Mouse (Mus musculus) neural tube, embryonic 11.5 days (tissue): ENCODE results near the gene Ccdc97. TPM values are rescaled to one million over a fixed set of nuclear protein-coding genes. Genes with fewer than 3 reads are reported as not detected.

Source experiments
- ATAC-seq: fragments of 200-750 bp; cut with Nextera tagmentation; 2 replicates; pipeline ENCODE4 v1.8.0; 2017; ENCODE audit warnings: moderate number of reproducible peaks, mild to moderate bottlenecking, moderate TSS enrichment, moderate library complexity; ENCODE audit not compliant: insufficient read depth, low FRiP score, low TSS enrichment
- DNase-seq: peaks from one replicate; pipeline ENCODE4 v3.0.0-alpha.2; 2015; ENCODE audit warnings: low spot score
- H3K27ac ChIP-seq: fragments of 300-500 bp; sonication (generic); 2 replicates; pipeline ENCODE4 v1.5.1; 2014; ENCODE audit warnings: low read depth, mild to moderate bottlenecking, low read length
- H3K27me3 ChIP-seq: fragments of 300-500 bp; sonication (generic); 2 replicates; pipeline ENCODE4 v1.6.1; 2014; ENCODE audit warnings: mild to moderate bottlenecking, low read length, mixed read lengths; ENCODE audit not compliant: control insufficient read depth, insufficient read depth
- H3K36me3 ChIP-seq: fragments of 300-500 bp; sonication (generic); 2 replicates; pipeline ENCODE4 v1.6.1; 2014; ENCODE audit warnings: mild to moderate bottlenecking, low read length, moderate library complexity, mixed read lengths; ENCODE audit not compliant: control insufficient read depth, insufficient read depth
- H3K4me1 ChIP-seq: fragments of 300-500 bp; sonication (generic); 2 replicates; pipeline ENCODE4 v1.6.1; 2014; ENCODE audit warnings: low read length, mixed read lengths; ENCODE audit not compliant: control insufficient read depth, insufficient read depth
- H3K4me2 ChIP-seq: fragments of 300-500 bp; sonication (generic); 2 replicates; pipeline ENCODE4 v1.6.1; 2014; ENCODE audit warnings: low read depth, mild to moderate bottlenecking, moderate library complexity
- H3K4me3 ChIP-seq: fragments of 300-500 bp; sonication (generic); 2 replicates; pipeline ENCODE4 v1.5.1; 2014; ENCODE audit warnings: low read depth, low read length
- H3K9ac ChIP-seq: fragments of 300-500 bp; sonication (generic); 2 replicates; pipeline ENCODE4 v1.6.1; 2014; ENCODE audit warnings: mild to moderate bottlenecking, low read length
- H3K9me3 ChIP-seq: fragments of 300-500 bp; sonication (generic); 2 replicates; pipeline ENCODE4 v1.6.1; 2016; ENCODE audit warnings: low read length; ENCODE audit not compliant: control insufficient read depth
- WGBS: fragments of 180-500 bp; shearing (Covaris S2); extraction: QIAGEN DNeasy Blood & Tissue Kit; methylation state at CpG from one replicate; pipeline ENCODE4 v1.1.7; 2014; 5-methylcytosine and 5-hydroxymethylcytosine counted together
- polyA plus RNA-seq: library from polyadenylated mRNA; unstranded; fragments of >200 nt; fragmentation: Nextera tagmentation; extraction: Ambion mirVana; gene quantifications from 2 replicates; pipeline ENCODE4 v1.2.1, GENCODE M21; 2014

Gene Ccdc97
- polyA plus RNA-seq, 1 experiment from 2014 or later, result 39.5 TPM

- H3K4me3 ChIP-seq, result peak within 1 kb of the TSS; percentile 26
- ATAC-seq (no peak), DNase-seq (no peak)
- peak within 1 kb of the TSS; percentile 43 for H3K4me2 ChIP-seq
- peaks cover 28% of the 10 kb centered on the region for H3K27me3 ChIP-seq
- no peaks in the 10 kb centered on the region for H3K4me1 ChIP-seq
- H3K9me3 ChIP-seq, result no peaks in the 10 kb centered on the region
- peak within 1 kb of the TSS; percentile 22; the same call in 1 of the 2 replicates for H3K9ac ChIP-seq
- no peak within 1 kb of the TSS for H3K27ac ChIP-seq
- 4% methylated on average over 29 of the region's 29 CpGs for WGBS
- H3K36me3 ChIP-seq, result no peaks in the 10 kb centered on the region
Measured at GRCm38 (mm10) chr7:25674719-25675300, 44.1 kb downstream of the Ccdc97 start, which contains the start of gene Tmem91. Gene Tmem91, minus strand, starts transcription at chr7:25675166.

- H3K4me2 ChIP-seq, result no peak overlapping the region
- no peak for ATAC-seq
Measured at GRCm38 (mm10) chr7:25674297-25674696, 44.6 kb downstream of the Ccdc97 start.

GRCm38 (mm10) chr7:25672442-25672841 lies 46.4 kb downstream of the Ccdc97 start:
- no peak overlapping the region for H3K9ac ChIP-seq
- peaks cover 28% of the 10 kb centered on the region for H3K27me3 ChIP-seq
- H3K4me3 ChIP-seq, result no peak overlapping the region
- no peaks in the 10 kb centered on the region for H3K4me1 ChIP-seq
- no peaks in the 10 kb centered on the region for H3K36me3 ChIP-seq
- ATAC-seq (no peak), DNase-seq (no peak)
- no peak overlapping the region for H3K4me2 ChIP-seq
- WGBS, result 54% methylated on average over 4 of the region's 4 CpGs
- H3K27ac ChIP-seq, result no peak overlapping the region
- no peaks in the 10 kb centered on the region for H3K9me3 ChIP-seq

More at GRCm38 (mm10) chr7:25674297-25674696, 44.6 kb downstream of the Ccdc97 start:
- Histone ChIP-seq H3K9ac (no peak overlapping the region), H3K4me3 (peak overlapping the region; percentile 26; the same call in 1 of the 2 replicates), H3K36me3 (no peaks in the 10 kb centered on the region), H3K27me3 (peaks cover 28% of the 10 kb centered on the region), H3K27ac (no peak overlapping the region), H3K4me1 (no peaks in the 10 kb centered on the region), H3K9me3 (no peaks in the 10 kb centered on the region)
- DNase-seq, result no peak
- 32% methylated on average over 9 of the region's 9 CpGs for WGBS

- Histone ChIP-seq H3K36me3 (no peaks in the 10 kb centered on the region), H3K4me1 (no peaks in the 10 kb centered on the region), H3K4me3 (no peak overlapping the region), H3K9ac (no peak overlapping the region), H3K27ac (no peak overlapping the region), H3K9me3 (no peaks in the 10 kb centered on the region), H3K27me3 (peaks cover 28% of the 10 kb centered on the region), H3K4me2 (no peak overlapping the region)
- ATAC-seq (no peak), DNase-seq (no peak)
- 69% methylated on average over 2 of the region's 2 CpGs for WGBS
Measured at GRCm38 (mm10) chr7:25671686-25672085, 47.2 kb downstream of the Ccdc97 start.

- H3K27me3 ChIP-seq, result peaks cover 17% of the 10 kb centered on the region
- H3K4me2 ChIP-seq, result no peak overlapping the region
- H3K4me1 ChIP-seq, result no peaks in the 10 kb centered on the region
- no peaks in the 10 kb centered on the region for H3K9me3 ChIP-seq
- H3K4me3 ChIP-seq, result no peak overlapping the region
- peaks cover 2% of the 10 kb centered on the region; the same call in 1 of the 2 replicates for H3K36me3 ChIP-seq
- H3K9ac ChIP-seq, result no peak overlapping the region
- no peak for ATAC-seq
- no peak for DNase-seq
- no peak overlapping the region for H3K27ac ChIP-seq
- WGBS, result 91% methylated on average over 4 of the region's 4 CpGs
Measured at GRCm38 (mm10) chr7:25670096-25670495, 48.8 kb downstream of the Ccdc97 start.

- no peak for ATAC-seq
- 77% methylated on average over 9 of the region's 9 CpGs for WGBS
Measured at GRCm38 (mm10) chr7:25669631-25670030, 49.3 kb downstream of the Ccdc97 start.

GRCm38 (mm10) chr7:25669158-25669557 lies 49.7 kb downstream of the Ccdc97 start:
- H3K4me3 ChIP-seq, result no peak overlapping the region
- WGBS, result 91% methylated on average over 10 of the region's 10 CpGs
- DNase-seq (no peak), ATAC-seq (no peak)
- no peaks in the 10 kb centered on the region for H3K9me3 ChIP-seq
- no peak overlapping the region for H3K4me2 ChIP-seq
- no peaks in the 10 kb centered on the region for H3K4me1 ChIP-seq
- no peak overlapping the region for H3K9ac ChIP-seq
- no peak overlapping the region for H3K27ac ChIP-seq
- H3K36me3 ChIP-seq, result peaks cover 2% of the 10 kb centered on the region; the same call in 1 of the 2 replicates
- peaks cover 8% of the 10 kb centered on the region for H3K27me3 ChIP-seq

More at GRCm38 (mm10) chr7:25669631-25670030, 49.3 kb downstream of the Ccdc97 start:
- H3K9ac ChIP-seq, result no peak overlapping the region
- no peaks in the 10 kb centered on the region for H3K9me3 ChIP-seq
- no peak overlapping the region for H3K4me2 ChIP-seq
- no peak overlapping the region for H3K4me3 ChIP-seq
- H3K27ac ChIP-seq, result no peak overlapping the region
- H3K36me3 ChIP-seq, result peaks cover 2% of the 10 kb centered on the region; the same call in 1 of the 2 replicates
- no peak for DNase-seq
- no peaks in the 10 kb centered on the region for H3K4me1 ChIP-seq
- H3K27me3 ChIP-seq, result peaks cover 13% of the 10 kb centered on the region

- Histone ChIP-seq H3K4me3 (no peak overlapping the region), H3K36me3 (peaks cover 2% of the 10 kb centered on the region; the same call in 1 of the 2 replicates)
- 93% methylated on average over 8 of the region's 8 CpGs for WGBS
Measured at GRCm38 (mm10) chr7:25666381-25666780, 52.5 kb downstream of the Ccdc97 start.

More at GRCm38 (mm10) chr7:25666381-25666780, 52.5 kb downstream of the Ccdc97 start:
- no peak overlapping the region for H3K4me2 ChIP-seq
- H3K4me1 ChIP-seq, result no peaks in the 10 kb centered on the region
- no peak for DNase-seq
- no peaks in the 10 kb centered on the region for H3K27me3 ChIP-seq
- H3K27ac ChIP-seq, result no peak overlapping the region
- no peak for ATAC-seq
- H3K9me3 ChIP-seq, result no peaks in the 10 kb centered on the region
- no peak overlapping the region for H3K9ac ChIP-seq
